Mouse (Mus musculus): ENCODE data around the gene Acot4.

DNA sequence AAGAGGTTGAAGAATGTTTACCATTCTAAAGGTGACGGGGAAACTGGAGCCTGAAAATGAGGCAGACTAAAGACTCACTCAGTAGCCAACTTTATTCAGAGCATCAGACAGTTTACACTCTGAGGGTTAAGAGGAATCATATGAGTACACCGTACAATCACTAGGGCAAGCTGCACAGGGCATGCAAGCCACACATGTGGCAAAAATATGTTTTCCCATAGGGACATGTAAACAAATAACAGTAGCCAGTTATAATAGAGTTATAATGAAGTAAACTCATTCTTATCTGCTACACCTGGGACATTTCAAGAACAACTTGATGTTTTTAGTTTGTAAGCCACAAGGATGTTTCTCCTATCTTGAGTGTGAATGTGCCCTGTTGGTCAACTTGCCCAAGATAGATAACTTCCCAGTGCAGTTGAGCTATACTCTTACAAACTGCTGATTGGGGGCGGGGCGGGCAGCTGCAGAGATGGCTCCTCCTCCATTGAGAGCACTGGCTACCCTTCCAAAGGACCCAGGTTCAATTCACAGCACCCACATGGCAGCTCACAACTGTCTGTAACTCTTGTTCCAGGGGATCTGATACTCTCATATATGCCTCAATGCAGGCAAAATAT is 39.3 kb downstream of the Acot4 start:
- TF ChIP-seq MAFK (IDR thresholded peaks at IDR 0.05; ENCODE audit: insufficient read depth, low read depth, low read length) (no peak), HCFC1 (IDR thresholded peaks at IDR 0.05; ENCODE audit: borderline replicate concordance, insufficient read depth, low read length) (no peak), ZNF384 (IDR thresholded peaks at IDR 0.05; ENCODE audit: low read depth, low read length) (no peak), ZC3H11A (IDR thresholded peaks at IDR 0.05; ENCODE audit: borderline replicate concordance, low read depth, low read length) (no peak), CHD2 (IDR thresholded peaks at IDR 0.05; ENCODE audit: low read depth, low read length) (no peak)
